Mouse (Mus musculus) hindbrain, embryonic 16.5 days (tissue): Measurements from ENCODE around the gene Dlx5. TPM values are rescaled to one million over a fixed set of nuclear protein-coding genes. Genes with fewer than 3 reads are reported as not detected.

Experiments used
- ATAC-seq: fragments of 200-750 bp; cut with Nextera tagmentation; 2 replicates; pipeline ENCODE4 v1.8.0; 2017; ENCODE audit warnings: moderate TSS enrichment, moderate library complexity
- H3K27ac ChIP-seq: fragments of 300-500 bp; sonication (generic); 2 replicates; pipeline ENCODE4 v1.5.1; 2014; ENCODE audit warnings: low read depth, mild to moderate bottlenecking, control low read depth, low read length, moderate library complexity
- H3K27me3 ChIP-seq: fragments of 300-500 bp; sonication (generic); replicated peaks from 2 replicates; pipeline ENCODE4 v1.6.1; 2014; ENCODE audit warnings: low read length; ENCODE audit not compliant: control insufficient read depth, insufficient read depth
- H3K36me3 ChIP-seq: fragments of 300-500 bp; sonication (generic); 2 replicates; pipeline ENCODE4 v1.6.1; 2014; ENCODE audit warnings: mild to moderate bottlenecking, low read length, moderate library complexity, mixed read lengths; ENCODE audit not compliant: control insufficient read depth, insufficient read depth
- H3K4me1 ChIP-seq: fragments of 300-500 bp; sonication (generic); 2 replicates; pipeline ENCODE4 v1.6.1; 2014; ENCODE audit warnings: low read depth, low read length; ENCODE audit not compliant: control insufficient read depth, insufficient read depth
- H3K4me2 ChIP-seq: fragments of 300-500 bp; sonication (generic); 2 replicates; pipeline ENCODE4 v1.6.1; 2014; ENCODE audit warnings: mild to moderate bottlenecking, low read length, control low read depth, moderate library complexity
- H3K4me3 ChIP-seq: fragments of 300-500 bp; sonication (generic); 2 replicates; pipeline ENCODE4 v1.5.1; 2014; ENCODE audit warnings: mild to moderate bottlenecking, low read length, control low read depth, moderate library complexity
- H3K9ac ChIP-seq: fragments of 300-500 bp; sonication (generic); 2 replicates; pipeline ENCODE4 v1.6.1; 2014; ENCODE audit warnings: low read depth, mild to moderate bottlenecking, control low read depth, low read length, moderate library complexity
- H3K9me3 ChIP-seq: fragments of 300-500 bp; sonication (generic); 2 replicates; pipeline ENCODE4 v1.6.1; 2014; ENCODE audit warnings: mild to moderate bottlenecking, low read length, moderate library complexity; ENCODE audit not compliant: control insufficient read depth
- WGBS: fragments of 180-500 bp; shearing (Covaris S2); extraction: QIAGEN DNeasy Blood & Tissue Kit; methylation state at CpG from one replicate; pipeline ENCODE4 v1.1.7; 2014; 5-methylcytosine and 5-hydroxymethylcytosine counted together
- polyA plus RNA-seq: library from polyadenylated mRNA; unstranded; fragments of >200 nt; fragmentation: Nextera tagmentation; extraction: Ambion mirVana; gene quantifications from 2 replicates; pipeline ENCODE4 v1.2.1, GENCODE M21; 2015

The Dlx5 gene
- polyA plus RNA-seq, 1 experiment from 2014 or later = not detected

DNA sequence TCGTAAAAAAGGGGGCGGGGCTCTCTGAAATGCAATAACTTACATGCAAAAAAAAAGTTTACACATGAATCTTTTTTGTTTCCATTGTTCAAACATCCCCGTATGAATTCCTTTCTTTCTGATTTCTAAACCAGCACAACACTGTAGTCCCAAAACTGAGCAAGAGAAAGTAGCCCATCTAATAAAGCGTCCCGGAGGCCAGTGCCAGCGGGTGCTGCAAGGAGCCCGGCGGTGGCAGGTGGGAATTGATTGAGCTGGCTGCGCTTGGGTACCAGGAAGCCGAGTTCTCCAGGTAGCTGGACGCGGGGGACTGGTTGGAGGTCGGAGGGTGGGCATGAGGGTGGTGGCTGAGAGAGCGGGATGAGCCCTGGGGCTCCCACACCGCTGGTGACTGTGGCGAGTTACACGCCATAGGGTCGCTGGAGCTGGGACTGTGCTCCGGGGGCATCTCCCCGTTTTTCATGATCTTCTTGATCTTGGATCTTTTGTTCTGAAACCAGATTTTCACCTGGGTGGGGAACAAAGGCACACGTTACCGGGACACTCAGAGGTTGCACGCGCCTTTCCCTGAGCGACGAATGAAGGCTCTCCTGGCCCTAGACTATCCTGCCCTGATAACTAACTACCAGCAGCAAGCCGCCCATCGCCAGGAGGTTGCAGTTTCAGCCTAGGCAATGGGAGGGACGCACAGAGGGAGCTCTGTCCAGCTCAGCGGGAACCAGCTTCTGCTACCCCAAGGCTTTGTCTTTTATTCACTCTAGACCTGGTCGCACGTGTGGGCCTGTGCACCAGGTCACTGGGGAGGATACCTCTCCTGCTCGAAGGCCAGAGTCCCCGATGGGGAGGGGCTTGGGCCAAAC is 3.7 kb downstream of the Dlx5 start:
- H3K27ac ChIP-seq = no peak overlapping the region
- H3K9me3 ChIP-seq = no peaks in the 10 kb centered on the region
- H3K27me3 ChIP-seq = peaks cover 56% of the 10 kb centered on the region
- H3K36me3 ChIP-seq = no peaks in the 10 kb centered on the region
- no peak overlapping the region for H3K9ac ChIP-seq
- H3K4me1 ChIP-seq = peaks cover 11% of the 10 kb centered on the region
- 3% methylated on average over 34 of the region's 34 CpGs for WGBS
- no peak for ATAC-seq
- no peak overlapping the region for H3K4me3 ChIP-seq
- no peak overlapping the region for H3K4me2 ChIP-seq

- no peak overlapping the region for H3K9ac ChIP-seq
- no peak overlapping the region for H3K4me2 ChIP-seq
- peaks cover 55% of the 10 kb centered on the region for H3K27me3 ChIP-seq
- 7% methylated on average over 5 of the region's 5 CpGs for WGBS
- ATAC-seq = no peak
- H3K4me1 ChIP-seq = peaks cover 11% of the 10 kb centered on the region
- H3K27ac ChIP-seq = no peak overlapping the region
- H3K4me3 ChIP-seq = no peak overlapping the region
- no peaks in the 10 kb centered on the region for H3K36me3 ChIP-seq
- H3K9me3 ChIP-seq = no peaks in the 10 kb centered on the region
Observed at GRCm38 (mm10) chr6:6877346-6877910, 4.5 kb downstream of the Dlx5 start.

GRCm38 (mm10) chr6:6876731-6877130 is 5.2 kb downstream of the Dlx5 start:
- Histone ChIP-seq H3K4me3 (no peak overlapping the region), H3K27ac (no peak overlapping the region), H3K4me1 (peaks cover 9% of the 10 kb centered on the region), H3K9me3 (no peaks in the 10 kb centered on the region), H3K36me3 (no peaks in the 10 kb centered on the region), H3K27me3 (peaks cover 59% of the 10 kb centered on the region), H3K4me2 (no peak overlapping the region), H3K9ac (no peak overlapping the region)
- WGBS = 3% methylated on average over 7 of the region's 7 CpGs
- ATAC-seq = no peak

DNA sequence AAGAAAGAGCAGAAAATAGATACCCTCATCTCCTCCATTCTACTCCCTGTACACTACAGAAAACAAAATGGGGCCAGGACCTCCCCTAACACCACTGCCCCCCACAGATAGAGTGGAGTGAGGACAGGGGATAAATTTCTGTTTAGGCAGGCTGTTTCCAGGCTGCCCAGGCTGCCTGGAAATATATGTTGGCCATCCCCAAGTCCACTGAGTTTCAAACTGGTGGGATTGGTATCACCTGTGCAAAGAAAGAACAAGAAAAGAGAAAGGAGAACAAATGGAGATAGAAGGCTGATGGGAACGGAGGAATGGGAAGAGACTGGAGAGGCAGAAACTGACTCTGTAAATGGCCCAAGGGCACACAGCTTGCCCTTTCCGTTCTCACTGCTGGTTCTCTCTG is 5.7 kb downstream of the Dlx5 start:
- ATAC-seq = no peak
- Histone ChIP-seq H3K4me1 (peaks cover 4% of the 10 kb centered on the region), H3K36me3 (no peaks in the 10 kb centered on the region), H3K9ac (no peak overlapping the region), H3K4me2 (no peak overlapping the region), H3K4me3 (no peak overlapping the region), H3K9me3 (no peaks in the 10 kb centered on the region), H3K27ac (no peak overlapping the region), H3K27me3 (peaks cover 60% of the 10 kb centered on the region)
- 5% methylated on average over 2 of the region's 2 CpGs for WGBS

GRCm38 (mm10) chr6:6875676-6876075 is 6.2 kb downstream of the Dlx5 start:
- 2% methylated on average over 9 of the region's 9 CpGs for WGBS
- H3K27me3 ChIP-seq = peaks cover 60% of the 10 kb centered on the region

DNA sequence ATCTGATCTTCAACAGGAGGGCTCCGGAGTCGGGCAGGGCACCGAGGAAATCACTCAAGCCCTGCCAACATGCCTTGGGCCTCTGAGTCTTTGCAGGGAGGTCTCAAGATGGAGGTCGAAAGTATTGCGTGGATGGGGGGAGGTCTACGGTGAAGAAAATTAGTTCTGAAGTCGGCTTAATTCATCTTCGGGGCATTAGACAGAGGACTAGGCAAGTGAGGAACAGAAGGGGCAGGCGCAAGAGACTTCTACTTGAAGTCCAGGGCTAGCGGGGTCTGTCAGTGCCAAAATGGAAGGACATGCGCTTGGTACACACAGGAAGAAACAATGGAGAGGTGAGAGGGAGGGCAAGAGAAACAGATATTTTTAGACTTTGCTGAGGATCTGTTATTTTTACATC is 6.7 kb downstream of the Dlx5 start:
- WGBS = 1% methylated on average over 11 of the region's 11 CpGs
- Histone ChIP-seq H3K4me3 (no peak overlapping the region), H3K36me3 (no peaks in the 10 kb centered on the region), H3K27me3 (peaks cover 61% of the 10 kb centered on the region), H3K9me3 (no peaks in the 10 kb centered on the region), H3K4me2 (no peak overlapping the region), H3K27ac (no peak overlapping the region), H3K4me1 (no peaks in the 10 kb centered on the region), H3K9ac (no peak overlapping the region)
- no peak for ATAC-seq

More at GRCm38 (mm10) chr6:6875676-6876075, 6.2 kb downstream of the Dlx5 start:
- H3K9me3 ChIP-seq = no peaks in the 10 kb centered on the region
- H3K9ac ChIP-seq = no peak overlapping the region
- no peaks in the 10 kb centered on the region for H3K36me3 ChIP-seq
- H3K4me1 ChIP-seq = no peaks in the 10 kb centered on the region
- H3K4me2 ChIP-seq = no peak overlapping the region
- ATAC-seq = no peak
- no peak overlapping the region for H3K27ac ChIP-seq
- H3K4me3 ChIP-seq = no peak overlapping the region

GRCm38 (mm10) chr6:6874073-6874771 is 7.7 kb downstream of the Dlx5 start:
- no peak overlapping the region for H3K4me2 ChIP-seq
- WGBS = 1% methylated on average over 25 of the region's 25 CpGs
- H3K27ac ChIP-seq = no peak overlapping the region

DNA sequence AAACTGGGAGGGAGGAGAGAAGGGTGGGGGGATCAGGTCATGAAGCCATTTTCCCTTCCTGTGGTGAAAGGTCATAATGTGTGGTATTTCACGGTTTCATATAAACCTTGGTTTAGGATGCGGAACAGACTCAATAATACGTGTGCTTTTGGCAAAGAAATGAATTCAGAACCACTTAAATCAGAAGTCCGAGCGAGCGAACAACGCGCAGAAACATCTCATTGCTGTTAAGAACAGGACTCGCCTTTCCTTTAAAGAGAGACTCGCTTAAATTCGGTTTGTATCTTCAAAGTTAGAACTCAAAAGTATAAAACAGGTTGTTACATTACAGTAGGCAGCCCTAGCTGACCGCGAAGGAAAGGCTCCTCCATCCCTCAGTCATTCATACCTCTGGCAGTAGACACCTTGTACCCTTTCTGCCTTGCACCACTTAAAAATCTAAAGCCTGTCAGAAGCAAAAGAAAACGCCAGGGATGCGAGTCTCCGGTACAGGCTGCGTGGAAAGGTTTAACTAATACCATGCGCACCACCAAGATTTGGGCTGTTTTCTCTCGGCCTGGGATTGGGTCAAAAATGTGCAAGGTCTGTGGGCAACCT is 8.3 kb downstream of the Dlx5 start:
- Histone ChIP-seq H3K4me1 (no peaks in the 10 kb centered on the region), H3K4me2 (no peak overlapping the region), H3K9ac (no peak overlapping the region), H3K4me3 (no peak overlapping the region), H3K36me3 (no peaks in the 10 kb centered on the region), H3K27ac (no peak overlapping the region), H3K27me3 (peaks cover 63% of the 10 kb centered on the region), H3K9me3 (no peaks in the 10 kb centered on the region)
- no peak for ATAC-seq
- under 1% methylated on average over 19 of the region's 19 CpGs for WGBS

More at GRCm38 (mm10) chr6:6874073-6874771, 7.7 kb downstream of the Dlx5 start:
- H3K27me3 ChIP-seq = peaks cover 64% of the 10 kb centered on the region
- H3K36me3 ChIP-seq = no peaks in the 10 kb centered on the region
- H3K4me3 ChIP-seq = no peak overlapping the region
- no peaks in the 10 kb centered on the region for H3K9me3 ChIP-seq
- peak; percentile 46; the same call in 1 of the 2 replicates for ATAC-seq
- no peaks in the 10 kb centered on the region for H3K4me1 ChIP-seq
- H3K9ac ChIP-seq = no peak overlapping the region

GRCm38 (mm10) chr6:6872873-6873272 is 9.0 kb downstream of the Dlx5 start:
- H3K36me3 ChIP-seq = no peaks in the 10 kb centered on the region
- no peak overlapping the region for H3K27ac ChIP-seq
- no peak overlapping the region for H3K4me2 ChIP-seq
- no peak overlapping the region for H3K9ac ChIP-seq
- H3K27me3 ChIP-seq = peaks cover 63% of the 10 kb centered on the region
- no peaks in the 10 kb centered on the region for H3K4me1 ChIP-seq
- WGBS = 1% methylated on average over 5 of the region's 5 CpGs
- no peak for ATAC-seq
- H3K9me3 ChIP-seq = no peaks in the 10 kb centered on the region
- H3K4me3 ChIP-seq = no peak overlapping the region
